Mouse (Mus musculus): Measurements from ENCODE around the gene Fbl.
"Not testable (repeated sequence)": the region's sequence is repeated elsewhere in the genome, so short reads cannot be mapped to it uniquely, and the experiment has no call there.

The Fbl gene

DNA sequence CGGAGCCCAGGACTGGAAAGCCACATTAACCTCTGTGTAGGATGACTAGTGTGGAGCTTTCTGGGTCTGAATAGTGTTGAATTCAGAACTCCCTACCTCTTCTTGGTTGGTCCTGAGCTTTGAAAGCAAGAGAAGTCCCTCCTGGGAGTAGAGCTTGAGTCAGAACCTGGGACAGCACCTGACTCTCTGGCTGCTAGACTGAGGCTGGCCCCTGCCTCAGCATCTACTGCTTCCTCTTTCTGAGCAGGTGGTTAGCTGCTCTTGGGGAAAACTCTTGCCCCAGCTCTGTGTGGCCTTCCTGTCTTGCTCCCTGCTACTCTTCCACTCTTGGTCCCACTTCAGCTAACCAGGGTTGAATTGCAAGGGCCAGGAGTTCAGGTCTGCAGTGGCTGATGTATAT lies 22.4 kb downstream of the Fbl start:
- DNase-seq (ENCODE audit: low spot score in 2 of 2), result no peak

DNA sequence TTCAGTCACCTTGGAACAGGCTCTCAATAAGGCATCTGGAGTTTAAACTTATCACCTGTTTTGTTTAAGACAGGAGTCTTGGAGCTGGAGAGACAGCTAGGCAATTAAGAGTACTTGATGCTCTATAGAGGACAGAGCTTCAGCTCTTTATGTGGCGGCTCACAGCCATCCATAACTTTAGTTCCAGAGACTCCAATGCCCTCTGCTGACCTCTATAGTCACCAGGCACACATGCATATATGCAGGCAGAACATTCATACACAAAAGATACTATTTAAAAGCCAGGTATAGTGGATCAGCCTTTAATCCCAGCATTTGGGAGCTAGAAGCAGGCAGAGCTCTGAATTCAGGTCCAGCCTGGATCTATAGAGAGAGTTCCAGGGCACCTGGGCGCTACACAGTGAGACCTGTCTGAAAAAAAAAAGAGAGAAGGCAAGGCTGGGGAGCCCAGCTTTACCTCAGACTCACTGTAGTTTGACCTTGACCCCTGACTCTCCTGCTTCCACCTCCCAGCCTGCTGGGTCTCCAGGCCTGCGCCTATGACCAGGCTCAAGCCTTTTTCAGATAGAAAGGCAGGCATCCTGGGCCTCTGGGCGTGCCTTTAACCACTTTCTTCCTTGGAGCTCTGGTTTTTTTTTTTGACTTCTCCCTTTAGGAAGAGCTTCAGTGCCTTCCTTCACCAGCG lies 26.0 kb downstream of the Fbl start:
- no peak for DNase-seq (ENCODE audit: low spot score in 2 of 2)

DNA sequence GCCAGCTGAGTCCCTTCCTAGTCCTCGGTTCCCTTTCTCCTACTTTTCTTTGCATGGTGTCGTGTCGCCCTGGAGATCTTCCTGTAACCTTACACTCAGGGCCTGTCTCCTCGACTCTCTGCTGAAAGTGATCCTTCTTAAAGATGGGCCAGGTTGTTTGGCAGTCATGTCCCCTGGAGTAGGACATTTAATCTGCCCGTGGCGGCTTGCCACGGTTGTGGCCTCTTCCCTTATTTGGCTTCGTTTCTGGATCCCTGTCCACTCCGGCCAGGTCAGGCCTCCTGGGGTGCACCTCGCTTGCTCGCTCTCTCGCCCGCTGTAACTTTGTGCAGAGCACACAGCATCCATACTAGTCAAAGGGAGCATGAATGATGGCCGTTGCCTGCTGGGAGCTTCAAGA lies 27.0 kb downstream of the Fbl start:
- DNase-seq (ENCODE audit: low spot score in 2 of 2), result peak in 1 of 2 experiments; percentile 37

DNA sequence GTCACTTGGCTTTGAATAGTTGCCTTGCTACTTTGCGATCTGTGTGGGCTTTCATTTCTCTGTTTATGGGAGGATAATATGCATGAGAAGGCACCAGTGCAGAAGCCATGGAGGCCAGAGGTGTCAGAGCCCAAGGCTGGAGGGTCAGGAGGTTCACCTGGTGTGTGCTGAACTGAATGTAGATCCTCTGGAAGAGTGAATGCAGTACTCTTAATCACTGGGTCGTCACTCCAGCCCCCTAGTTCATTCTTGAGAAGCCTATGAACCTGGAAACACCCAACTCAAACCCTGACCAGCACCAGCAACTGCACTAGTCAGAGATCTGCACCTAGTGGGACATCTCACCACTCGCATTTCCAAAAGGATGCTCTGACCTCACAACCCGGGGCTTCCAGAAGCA lies 29.5 kb downstream of the Fbl start:
- no peak for DNase-seq (ENCODE audit: low spot score in 2 of 2)

DNA sequence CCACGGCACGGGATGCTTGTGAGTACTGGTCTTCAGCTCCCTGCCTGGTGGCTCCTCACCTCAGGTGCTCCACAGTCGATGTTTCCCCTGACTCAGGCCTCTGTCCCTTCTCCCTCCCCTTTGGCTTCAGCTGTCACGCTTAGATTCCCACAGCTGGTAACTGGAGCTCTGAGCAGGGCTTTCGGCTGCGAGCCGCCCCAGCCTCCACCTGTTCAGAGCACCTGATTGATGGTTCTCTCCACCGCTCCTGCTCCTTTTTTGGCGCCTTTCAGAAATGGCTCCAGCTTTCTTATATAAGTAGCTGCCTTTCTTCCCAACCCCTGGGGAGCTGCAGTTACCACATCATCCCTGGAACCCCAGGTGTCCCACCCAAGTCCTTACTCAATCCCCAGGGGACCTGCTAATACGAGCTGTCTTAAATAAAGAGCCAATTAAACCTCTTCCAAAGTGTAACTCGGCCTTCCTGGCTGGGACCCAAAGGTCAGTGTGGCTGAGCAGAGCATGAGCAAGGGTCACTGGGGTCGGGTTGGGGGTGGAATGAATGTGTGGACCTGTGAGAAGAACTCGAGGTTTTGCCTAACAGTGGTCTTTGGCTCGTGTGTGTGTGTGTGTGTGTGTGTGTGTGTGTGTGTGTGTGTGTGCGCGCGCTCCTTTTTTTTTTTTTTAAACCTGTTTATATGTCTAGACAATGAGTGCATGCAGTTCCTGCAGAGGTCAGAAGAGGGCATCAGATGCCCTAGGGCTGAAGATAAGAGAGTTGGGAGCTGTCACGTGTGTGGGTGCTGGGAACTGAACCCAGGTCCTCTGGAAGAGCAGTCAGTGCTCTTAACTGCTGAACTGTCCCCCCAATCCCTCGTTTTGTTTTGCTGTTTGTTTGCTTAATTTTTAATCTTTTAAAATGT lies 33.9 kb downstream of the Fbl start:
- peak in 1 of 2 experiments; percentile 44 for DNase-seq (ENCODE audit: low spot score in 2 of 2)

DNA sequence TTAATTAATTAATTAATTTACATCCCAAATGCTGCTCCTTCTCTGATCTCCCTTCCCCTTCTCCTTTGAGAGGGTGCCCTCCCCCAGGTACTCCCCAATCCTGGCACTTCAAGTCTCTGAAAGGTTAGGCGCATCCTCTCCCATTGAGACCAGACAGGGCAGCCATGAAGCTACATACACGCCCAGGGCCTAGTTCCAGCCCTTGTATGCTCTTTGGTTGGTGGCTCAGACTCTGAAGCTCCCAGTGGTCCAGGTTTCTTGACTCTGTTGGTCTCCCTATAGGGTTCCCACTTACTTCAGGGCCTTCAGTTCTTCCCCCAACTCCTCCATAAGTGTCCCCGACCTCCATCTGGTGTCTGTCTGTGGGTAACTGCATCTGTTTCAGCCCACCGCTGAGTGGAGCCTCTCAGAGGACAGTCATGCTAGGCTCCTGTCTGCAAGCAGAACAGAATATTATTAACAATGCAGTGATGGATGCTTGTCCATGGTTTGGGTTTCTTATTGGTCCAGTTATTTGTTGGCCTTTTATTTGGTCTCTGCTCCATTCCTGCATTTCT lies 36.6 kb downstream of the Fbl start:
- no peak for DNase-seq (ENCODE audit: low spot score in 2 of 2)

DNA sequence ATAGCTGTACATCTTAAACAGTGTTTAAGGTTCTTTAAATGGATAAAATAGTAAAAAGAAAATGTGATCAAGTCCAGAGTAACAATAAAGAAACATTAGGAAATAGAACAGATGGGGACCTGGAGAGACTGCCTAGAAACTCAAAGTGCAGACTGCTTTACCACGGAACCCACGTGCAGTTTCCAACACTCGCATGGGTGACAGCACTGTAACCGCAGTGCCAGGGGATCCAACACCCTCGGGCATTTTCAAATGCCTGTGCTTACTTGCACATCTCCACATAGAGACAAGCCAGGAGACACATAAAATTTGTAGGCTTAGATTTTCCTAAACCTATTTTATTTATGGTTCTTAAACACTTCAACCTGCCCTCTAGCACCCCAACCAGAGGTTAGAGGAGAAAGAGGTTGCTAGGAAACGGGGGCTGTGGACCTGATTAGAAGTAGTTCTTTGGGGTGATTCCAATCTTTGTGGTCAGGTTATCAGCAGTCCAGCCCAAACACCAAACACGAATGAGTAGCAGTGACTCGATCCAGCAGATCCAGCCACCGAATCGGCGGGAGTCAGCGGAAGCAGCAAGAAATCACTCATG lies 39.0 kb downstream of the Fbl start:
- no peak for DNase-seq (ENCODE audit: low spot score in 2 of 2)

DNA sequence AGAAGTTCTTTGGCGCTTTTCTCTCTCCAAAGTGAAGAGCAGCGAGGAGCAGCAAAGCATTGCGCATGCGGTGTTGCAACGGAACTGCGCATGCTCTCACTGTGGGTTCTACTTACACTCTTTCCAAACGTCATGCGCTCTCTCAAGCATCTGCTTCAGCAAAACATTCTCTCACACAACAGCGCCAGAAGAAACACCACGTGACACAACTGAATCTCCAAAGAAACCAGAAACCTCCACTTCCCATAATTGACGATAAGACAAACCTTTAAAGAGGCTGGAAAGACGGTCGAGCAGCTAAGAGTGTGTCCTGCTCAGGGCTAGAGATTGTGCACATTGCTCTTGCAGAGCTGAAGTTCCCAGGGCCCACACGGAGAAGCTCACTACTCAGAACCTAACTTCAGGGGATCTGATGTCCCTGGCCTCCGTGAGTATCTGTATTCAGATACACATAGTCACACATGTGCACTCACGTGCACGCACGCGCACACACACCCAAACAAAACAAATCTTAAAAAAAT lies 39.5 kb downstream of the Fbl start:
- peak; percentile 42 to 65 for DNase-seq (ENCODE audit: low spot score in 2 of 2)

DNA sequence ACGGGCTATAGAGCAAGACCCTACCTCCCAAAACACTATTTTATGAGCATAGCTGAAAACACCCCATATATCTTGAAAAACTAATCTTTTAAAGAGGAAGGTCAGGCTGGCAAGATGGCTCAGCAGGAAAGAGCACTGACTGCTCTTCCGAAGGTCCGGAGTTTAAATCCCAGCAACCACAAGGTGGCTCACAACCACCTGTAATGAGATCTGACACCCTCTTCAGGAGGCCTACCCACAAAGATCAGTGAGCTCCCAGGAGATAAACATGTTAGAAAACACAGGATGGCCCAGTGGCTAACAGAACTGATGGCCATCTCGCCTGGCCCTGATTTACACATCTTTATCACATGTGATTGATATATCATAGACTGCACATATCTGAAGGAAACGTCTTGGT lies 41.2 kb downstream of the Fbl start:
- no peak for DNase-seq (ENCODE audit: low spot score in 2 of 2)

DNA sequence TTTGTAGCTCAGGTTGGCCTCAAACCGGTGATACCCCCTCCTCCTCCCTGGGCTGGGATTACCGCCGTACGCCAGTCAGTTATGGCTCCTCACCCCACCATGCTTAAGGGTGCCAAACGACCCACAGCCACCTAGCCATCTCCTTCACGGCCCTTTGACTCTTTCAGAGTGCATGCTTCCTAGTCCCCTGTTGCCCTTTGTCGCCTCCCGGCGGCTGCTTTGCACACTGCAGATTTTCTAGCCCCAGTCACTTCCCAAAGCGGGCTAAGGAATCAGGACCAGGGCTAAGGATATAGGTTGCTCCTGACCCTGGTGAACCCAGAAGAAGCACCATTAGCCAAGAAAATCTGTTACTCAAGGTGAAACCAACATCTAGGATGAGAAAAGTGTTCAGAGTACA lies 44.6 kb downstream of the Fbl start:
- peak; percentile 45 to 75 for DNase-seq (ENCODE audit: low spot score in 2 of 2)

DNA sequence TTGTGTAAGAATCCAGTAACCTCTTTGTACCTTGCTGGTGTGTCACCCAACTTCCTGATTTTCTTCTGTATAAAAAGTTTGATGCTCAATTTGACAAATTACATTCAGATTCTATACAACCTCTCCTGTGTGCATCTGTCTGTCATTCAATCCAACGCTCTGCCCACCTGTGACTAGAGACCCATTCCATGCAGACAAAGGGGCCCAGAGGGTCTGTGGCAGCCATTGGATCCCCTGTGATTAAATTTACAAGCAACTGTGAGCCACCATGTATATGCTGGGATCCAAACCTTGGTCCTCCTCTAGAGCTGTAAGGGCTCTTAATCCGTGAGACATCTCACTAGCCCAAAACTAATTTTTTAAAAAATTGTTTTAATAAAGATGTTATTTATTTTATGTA lies 46.4 kb downstream of the Fbl start:
- not testable (repeated sequence) for DNase-seq (ENCODE audit: low spot score in 2 of 2)

DNA sequence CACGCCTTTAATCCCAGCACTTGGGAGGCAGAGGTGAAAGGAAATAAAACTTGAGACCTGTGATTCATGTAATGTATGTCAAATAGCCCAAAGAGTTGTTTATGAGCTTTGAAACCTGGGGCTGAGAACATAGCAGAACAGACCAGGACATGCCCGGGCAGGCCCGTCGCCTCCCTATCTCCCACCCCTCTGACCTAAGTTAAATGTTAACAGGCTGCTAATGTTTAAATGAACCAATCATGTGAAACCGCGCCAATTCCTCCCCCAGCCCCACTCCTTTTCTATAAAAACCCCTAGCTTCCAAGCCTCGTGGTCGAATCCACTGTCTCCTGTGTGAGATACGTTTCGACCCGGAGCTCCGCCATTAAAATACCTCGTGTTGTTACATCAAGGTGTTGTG lies 48.3 kb downstream of the Fbl start:
- DNase-seq (ENCODE audit: low spot score in 2 of 2), result not testable (repeated sequence)

DNA sequence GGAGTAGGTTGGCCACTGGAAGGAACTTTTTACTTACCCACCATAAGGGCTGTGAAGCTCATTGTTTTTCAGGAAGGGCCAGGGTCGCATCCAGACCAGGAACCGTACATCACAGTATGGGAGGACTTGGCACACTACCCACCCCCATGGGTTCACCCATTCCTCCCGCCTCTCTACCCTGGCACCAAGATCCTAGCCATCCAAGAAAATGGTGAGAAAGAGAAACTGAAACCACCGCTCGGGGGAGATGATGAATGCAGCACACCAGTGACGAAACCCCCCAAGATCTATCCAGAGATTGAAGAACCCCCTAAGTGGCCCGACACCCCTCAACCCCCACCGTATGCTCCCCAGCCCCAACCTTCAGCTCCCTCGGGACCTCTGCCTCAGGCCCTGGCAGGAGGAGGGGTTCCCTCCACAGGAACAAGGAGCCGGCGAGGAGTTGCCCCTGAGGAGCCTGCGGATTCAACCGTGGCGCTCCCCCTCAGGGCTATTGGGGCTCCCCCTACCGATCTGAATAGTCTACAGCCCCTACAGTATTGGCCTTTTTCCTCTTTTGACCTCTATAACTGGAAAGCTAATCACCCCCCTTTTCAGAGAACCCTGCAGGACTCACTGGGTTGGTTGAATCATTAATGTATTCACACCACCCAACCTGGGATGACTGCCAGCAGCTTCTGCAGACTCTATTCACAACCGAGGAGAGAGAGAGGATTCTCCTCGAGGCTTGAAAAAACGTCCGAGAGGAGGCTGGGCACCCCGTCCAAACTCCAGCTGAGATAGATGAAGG lies 49.6 kb downstream of the Fbl start:
- DNase-seq (ENCODE audit: low spot score in 2 of 2), result not testable (repeated sequence)

DNA sequence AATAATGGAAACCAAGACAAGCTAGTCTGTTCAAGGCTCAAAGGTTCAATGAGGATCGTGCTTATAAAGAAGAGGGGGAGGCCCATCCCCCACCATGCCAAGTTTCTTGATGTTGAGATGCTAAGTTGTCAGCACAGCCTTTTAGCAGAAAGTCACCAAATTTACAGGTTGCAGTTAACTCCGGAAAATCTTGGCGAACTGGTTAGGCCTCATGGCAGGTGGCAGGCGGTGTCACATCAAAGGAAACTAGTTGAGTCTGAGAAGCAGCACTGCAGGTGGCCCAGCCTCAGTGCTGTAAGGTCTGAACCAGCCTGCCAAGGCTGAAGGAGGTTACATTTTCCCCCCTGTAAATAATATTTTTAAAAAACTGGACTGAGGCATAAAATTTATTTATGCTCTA lies 57.3 kb downstream of the Fbl start:
- not testable (repeated sequence) for DNase-seq (ENCODE audit: low spot score in 2 of 2)

DNA sequence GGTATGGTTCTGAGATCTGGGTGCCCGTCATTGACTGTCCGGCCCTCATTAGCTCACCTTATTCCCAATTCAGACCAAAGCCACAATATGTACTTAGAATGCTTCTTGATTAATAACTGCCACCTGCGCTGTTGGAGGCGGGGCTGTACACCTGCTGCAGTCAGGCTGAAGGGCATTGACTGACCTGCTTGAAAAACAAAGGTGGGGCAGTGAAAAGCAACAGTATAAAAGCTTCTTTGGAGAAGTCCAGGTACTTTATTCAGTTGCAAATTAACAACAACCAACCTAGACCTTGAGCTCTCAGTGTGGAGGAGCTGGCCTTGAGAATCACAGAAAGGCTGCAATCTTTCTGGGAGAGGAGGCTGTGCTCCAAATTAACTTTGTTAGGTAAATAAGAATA lies 57.9 kb downstream of the Fbl start:
- not testable (repeated sequence) for DNase-seq (ENCODE audit: low spot score in 2 of 2)
